In genomic region chr8:47533344-47534125, GRCm38 (mm10) we compare ENCODE assay signal across 8 mouse cellular contexts. TPM values are rescaled to one million over a fixed set of nuclear protein-coding genes. Genes with fewer than 3 reads are reported as not detected.
DNase-seq lines count a peak whose midpoint lies in the region; ATAC-seq and TF ChIP-seq lines count a peak whose summit lies in the region.

Gene Trappc11, minus strand, starts transcription at chr8:47533470.
Gene Rwdd4a, plus strand, starts transcription at chr8:47533664.

- ATAC-seq in kidney, embryonic 14.5 days (ENCODE audit: low FRiP score, low TSS enrichment) = peak; percentile 100
- peak; percentile 99 for ATAC-seq in limb, embryonic 15.5 days (ENCODE audit: insufficient number of reproducible peaks, low FRiP score, low TSS enrichment, low read depth)

- peak within 1 kb of the TSS; percentile 85 for H3K4me3 ChIP-seq in bone marrow macrophage, adult 2 months (ENCODE audit: insufficient read depth, low read length)
- peak within 1 kb of the TSS; percentile 73 for H3K4me3 ChIP-seq in embryonic fibroblast, embryonic 13.5 days (ENCODE audit: insufficient read depth, low read length)
- H3K4me3 ChIP-seq in kidney, embryonic 14.5 days (ENCODE audit: low read length) = peak within 1 kb of the TSS; percentile 89
- H3K4me3 ChIP-seq in limb, embryonic 15.5 days = peak within 1 kb of the TSS; percentile 76

- peak within 1 kb of the TSS; percentile 92 for H3K9ac ChIP-seq in kidney, embryonic 14.5 days (ENCODE audit: low read depth, low read length)
- peak within 1 kb of the TSS; percentile 78 for H3K9ac ChIP-seq in limb, embryonic 15.5 days

- H3K4me1 ChIP-seq in bone marrow macrophage, adult 2 months (ENCODE audit: control insufficient read depth, insufficient read depth, low read length) = peaks cover 7% of the 10 kb centered on the region; the same call in 1 of the 2 replicates
- H3K4me1 ChIP-seq in embryonic fibroblast, embryonic 13.5 days (ENCODE audit: control insufficient read depth, insufficient read depth, low read length) = peaks cover 3% of the 10 kb centered on the region
- H3K4me1 ChIP-seq in kidney, embryonic 14.5 days (ENCODE audit: control insufficient read depth, insufficient read depth, low read length) = peaks cover 12% of the 10 kb centered on the region
- H3K4me1 ChIP-seq in limb, embryonic 15.5 days = peaks cover 16% of the 10 kb centered on the region

- under 1% methylated on average over 65 of the region's 65 CpGs for WGBS in kidney, embryonic 14.5 days
- under 1% methylated on average over 65 of the region's 65 CpGs for WGBS in limb, embryonic 15.5 days

- H3K27ac ChIP-seq in bone marrow macrophage, adult 2 months (ENCODE audit: insufficient read depth, low read depth, low read length) = peak within 1 kb of the TSS; percentile 44
- H3K27ac ChIP-seq in embryonic fibroblast, embryonic 13.5 days (ENCODE audit: insufficient read depth, low read length) = peak within 1 kb of the TSS; percentile 32; the same call in 1 of the 2 replicates
- H3K27ac ChIP-seq in kidney, embryonic 14.5 days (ENCODE audit: low read depth, low read length) = peak within 1 kb of the TSS; percentile 76
- H3K27ac ChIP-seq in limb, embryonic 15.5 days = peak within 1 kb of the TSS; percentile 87

- DNase-seq in A20 (ENCODE audit: low read depth, low spot score) = peak; percentile 96
- DNase-seq in heart, adult 9 months (ENCODE audit: low spot score in 2 of 2) = peak; percentile 99
- peak; percentile 89 to 90 for DNase-seq in monocyte, adult 2 months (ENCODE audit: low read depth in 1 of 2, low spot score in 2 of 2)
- peak; percentile 94 to 96 for DNase-seq in spleen, postnatal 36 days (ENCODE audit: low spot score in 2 of 2)

- no peaks in the 10 kb centered on the region for H3K27me3 ChIP-seq in kidney, embryonic 14.5 days (ENCODE audit: control insufficient read depth, insufficient read depth, low read length)
- H3K27me3 ChIP-seq in limb, embryonic 15.5 days = no peaks in the 10 kb centered on the region

- H3K9me3 ChIP-seq in kidney, embryonic 14.5 days (ENCODE audit: control insufficient read depth, low read length) = no peaks in the 10 kb centered on the region
- H3K9me3 ChIP-seq in limb, embryonic 15.5 days = no peaks in the 10 kb centered on the region

- TF ChIP-seq POLR2A in bone marrow macrophage, adult 2 months (IDR thresholded peaks at IDR 0.05; ENCODE audit: borderline replicate concordance, low read depth, low read length) = no peak
- peak; percentile 85 for TF ChIP-seq POLR2A in embryonic fibroblast, embryonic 13.5 days (IDR thresholded peaks at IDR 0.05; ENCODE audit: low read depth, low read length)

- H3K36me3 ChIP-seq in kidney, embryonic 14.5 days (ENCODE audit: control insufficient read depth, insufficient read depth, low read length) = peaks cover 25% of the 10 kb centered on the region
- peaks cover 23% of the 10 kb centered on the region for H3K36me3 ChIP-seq in limb, embryonic 15.5 days

- no peak for TF ChIP-seq CTCF in bone marrow macrophage, adult 2 months (IDR thresholded peaks at IDR 0.05; ENCODE audit: low read depth, low read length)
- TF ChIP-seq CTCF in embryonic fibroblast, embryonic 13.5 days (IDR thresholded peaks at IDR 0.05; ENCODE audit: borderline replicate concordance, insufficient read depth, low read length) = no peak

- H3K4me2 ChIP-seq in kidney, embryonic 14.5 days (replicated peaks; ENCODE audit: low read depth, low read length) = peak within 1 kb of the TSS; percentile 89
- H3K4me2 ChIP-seq in limb, embryonic 15.5 days = peak within 1 kb of the TSS; percentile 72

RNA-seq across cellular contexts. Expression of gene Trappc11, which starts in this region (rescaled TPM):
- polyA plus RNA-seq in bone marrow macrophage, adult 2 months (2012; ENCODE audit: insufficient read depth, insufficient read length, missing spikeins) = 27.5 and 27.9 TPM in 2 replicates
- 27.8 and 29.2 TPM in 2 replicates for polyA plus RNA-seq in embryonic fibroblast, embryonic 13.5 days (2011; ENCODE audit: insufficient read length, low read depth, missing spikeins)
- 19.2 and 37.5 TPM in 2 replicates for polyA plus RNA-seq in kidney, embryonic 14.5 days (2014; fragmentation: Nextera tagmentation; extraction: Ambion mirVana)
- polyA plus RNA-seq in limb, embryonic 15.5 days (2015; fragmentation: Nextera tagmentation; extraction: Ambion mirVana) = 26.8 TPM in 2 replicates

RNA-seq across cellular contexts. Expression of gene Rwdd4a, which starts in this region (rescaled TPM):
- polyA plus RNA-seq in bone marrow macrophage, adult 2 months (2012; ENCODE audit: insufficient read depth, insufficient read length, missing spikeins) = 21.2 and 22.7 TPM in 2 replicates
- 36.1 and 42.3 TPM in 2 replicates for polyA plus RNA-seq in embryonic fibroblast, embryonic 13.5 days (2011; ENCODE audit: insufficient read length, low read depth, missing spikeins)
- 31.9 and 45.4 TPM in 2 replicates for polyA plus RNA-seq in kidney, embryonic 14.5 days (2014; fragmentation: Nextera tagmentation; extraction: Ambion mirVana)
- 33.2 and 35.2 TPM in 2 replicates for polyA plus RNA-seq in limb, embryonic 15.5 days (2015; fragmentation: Nextera tagmentation; extraction: Ambion mirVana)

Comparison
In these comparisons a context has a peak if more than half of its experiments do, and no peak if none do; other contexts are left out.
1. Peak in every context shown above with its lines: DNase-seq, ATAC-seq, H3K4me3 ChIP-seq and H3K27ac ChIP-seq.
2. H3K27ac ChIP-seq: peak in every context shown above with its lines; median percentile 87 in limb, embryonic 15.5 days; 76 in kidney, embryonic 14.5 days; 44 in bone marrow macrophage, adult 2 months; 32 in embryonic fibroblast, embryonic 13.5 days.